Mouse (Mus musculus): ENCODE results near the gene AI661453. TPM values are rescaled to one million over a fixed set of nuclear protein-coding genes. Genes with fewer than 3 reads are reported as not detected.

Gene AI661453
- polyA plus RNA-seq, 1 experiment, result 0.30 TPM

DNA sequence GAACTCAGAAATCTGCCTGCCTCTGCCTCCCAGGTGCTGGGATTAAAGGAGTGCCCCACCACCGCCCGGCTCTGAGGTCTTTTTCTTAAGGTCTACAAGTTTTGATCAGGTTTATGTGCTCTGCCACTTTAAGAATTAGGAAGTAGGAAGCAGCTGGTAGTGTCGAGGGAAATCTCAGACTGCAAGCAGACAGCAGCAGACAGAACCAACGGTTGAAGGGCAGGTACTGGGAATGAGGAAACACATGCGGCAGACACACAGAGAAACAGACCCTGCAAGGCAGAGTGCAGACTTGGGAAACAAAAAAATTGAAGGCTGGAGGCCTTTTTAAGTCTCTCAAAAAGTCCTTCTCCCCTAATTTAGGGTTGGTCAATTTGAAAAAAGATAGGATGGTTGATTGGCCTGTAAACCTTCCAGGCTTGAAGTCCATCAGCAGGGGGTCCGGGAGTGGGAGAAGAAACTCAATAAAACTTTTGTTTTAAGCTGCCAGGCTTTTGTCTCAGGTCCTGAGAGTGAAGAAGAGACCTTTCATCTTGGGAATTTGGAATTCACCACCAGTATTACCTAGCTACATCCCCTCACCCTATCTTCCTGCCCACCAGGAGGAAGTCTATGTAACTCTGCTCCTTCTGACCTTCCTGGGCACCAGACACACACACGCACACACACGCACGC is 72.8 kb downstream of the AI661453 start:
- 4% methylated on average over 9 of the region's 9 CpGs for WGBS
- peaks cover 18% of the 10 kb centered on the region for H3K4me1 ChIP-seq (ENCODE audit: control insufficient read depth, insufficient read depth, low read length)

GRCm38 (mm10) chr17:47511111-47512020 is 75.0 kb downstream of the AI661453 start:
- TF ChIP-seq POLR2A (IDR thresholded peaks at IDR 0.05; ENCODE audit: borderline replicate concordance, control insufficient read depth, low read depth, low read length), result peak; percentile 37; the same call in 1 of the 2 replicates
- TF ChIP-seq CTCF (IDR thresholded peaks at IDR 0.05; ENCODE audit: control insufficient read depth, insufficient read depth, low read length), result peak; percentile 86
- peak overlapping the region; percentile 78 for H3K27ac ChIP-seq (ENCODE audit: control insufficient read depth, insufficient read depth, low read depth, low read length, poor library complexity)
- H3K4me3 ChIP-seq (replicated peaks; ENCODE audit: control insufficient read depth, low read depth, low read length), result peak overlapping the region; percentile 37
- peaks cover 20% of the 10 kb centered on the region for H3K4me1 ChIP-seq (ENCODE audit: control insufficient read depth, insufficient read depth, low read length)
- WGBS, result 11% methylated on average over 25 of the region's 25 CpGs

More for the DNA sequence above, 72.8 kb downstream of the AI661453 start:
- H3K4me3 ChIP-seq (replicated peaks; ENCODE audit: control insufficient read depth, low read depth, low read length), result peak overlapping the region; percentile 43
- H3K27ac ChIP-seq (ENCODE audit: control insufficient read depth, insufficient read depth, low read depth, low read length, poor library complexity), result peak overlapping the region; percentile 73
- no peak; the same call in 1 of the 2 replicates for TF ChIP-seq POLR2A (IDR thresholded peaks at IDR 0.05; ENCODE audit: borderline replicate concordance, control insufficient read depth, low read depth, low read length)
- TF ChIP-seq CTCF (IDR thresholded peaks at IDR 0.05; ENCODE audit: control insufficient read depth, insufficient read depth, low read length), result no peak

- no peak overlapping the region for H3K4me3 ChIP-seq (replicated peaks; ENCODE audit: control insufficient read depth, low read depth, low read length)
- no peak overlapping the region; the same call in 1 of the 2 replicates for H3K27ac ChIP-seq (ENCODE audit: control insufficient read depth, insufficient read depth, low read depth, low read length, poor library complexity)
- H3K4me1 ChIP-seq (ENCODE audit: control insufficient read depth, insufficient read depth, low read length), result peaks cover 16% of the 10 kb centered on the region
- TF ChIP-seq POLR2A (IDR thresholded peaks at IDR 0.05; ENCODE audit: borderline replicate concordance, control insufficient read depth, low read depth, low read length) (no peak), CTCF (IDR thresholded peaks at IDR 0.05; ENCODE audit: control insufficient read depth, insufficient read depth, low read length) (no peak)
- 63% methylated on average over 10 of the region's 10 CpGs for WGBS
Observed at GRCm38 (mm10) chr17:47512956-47513775, 76.8 kb downstream of the AI661453 start.

- Histone ChIP-seq H3K4me3 (replicated peaks; ENCODE audit: control insufficient read depth, low read depth, low read length) (no peak overlapping the region), H3K4me1 (ENCODE audit: control insufficient read depth, insufficient read depth, low read length) (peaks cover 12% of the 10 kb centered on the region), H3K27ac (ENCODE audit: control insufficient read depth, insufficient read depth, low read depth, low read length, poor library complexity) (no peak overlapping the region)
- WGBS, result 41% methylated on average over 7 of the region's 7 CpGs
- no peak for TF ChIP-seq CTCF (IDR thresholded peaks at IDR 0.05; ENCODE audit: control insufficient read depth, insufficient read depth, low read length)
- TF ChIP-seq POLR2A (IDR thresholded peaks at IDR 0.05; ENCODE audit: borderline replicate concordance, control insufficient read depth, low read depth, low read length), result no peak
Observed at GRCm38 (mm10) chr17:47515180-47515844, 78.9 kb downstream of the AI661453 start.

DNA sequence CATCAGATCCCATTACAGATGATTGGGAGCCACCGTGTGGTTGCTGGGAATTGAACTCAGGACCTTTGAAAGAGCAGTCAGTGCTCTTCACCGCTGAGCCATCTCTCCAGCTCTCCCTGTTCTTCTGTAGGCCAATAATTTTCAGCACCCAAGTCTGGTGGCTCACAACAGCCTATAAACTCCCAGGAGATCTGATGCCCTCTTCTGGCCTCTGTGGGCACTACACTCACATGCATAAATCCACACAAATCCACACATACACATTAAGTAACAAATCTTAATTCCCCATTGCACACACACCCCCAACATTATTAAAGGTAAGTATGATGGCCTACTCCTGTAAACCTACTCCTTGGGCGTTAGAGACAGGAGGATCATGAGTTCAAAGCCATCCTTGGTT is 79.8 kb downstream of the AI661453 start:
- no peak overlapping the region for H3K4me3 ChIP-seq (replicated peaks; ENCODE audit: control insufficient read depth, low read depth, low read length)
- H3K4me1 ChIP-seq (ENCODE audit: control insufficient read depth, insufficient read depth, low read length), result peaks cover 12% of the 10 kb centered on the region
- no peak overlapping the region for H3K27ac ChIP-seq (ENCODE audit: control insufficient read depth, insufficient read depth, low read depth, low read length, poor library complexity)
- no peak for TF ChIP-seq CTCF (IDR thresholded peaks at IDR 0.05; ENCODE audit: control insufficient read depth, insufficient read depth, low read length)
- TF ChIP-seq POLR2A (IDR thresholded peaks at IDR 0.05; ENCODE audit: borderline replicate concordance, control insufficient read depth, low read depth, low read length), result no peak
- WGBS, result 92% methylated on average over 3 of the region's 3 CpGs

GRCm38 (mm10) chr17:47518205-47518604 is 81.8 kb downstream of the AI661453 start:
- Histone ChIP-seq H3K27ac (ENCODE audit: control insufficient read depth, insufficient read depth, low read depth, low read length, poor library complexity) (no peak overlapping the region), H3K4me3 (replicated peaks; ENCODE audit: control insufficient read depth, low read depth, low read length) (no peak overlapping the region), H3K4me1 (ENCODE audit: control insufficient read depth, insufficient read depth, low read length) (peaks cover 19% of the 10 kb centered on the region)
- 59% methylated on average over 8 of the region's 8 CpGs for WGBS
- TF ChIP-seq POLR2A (IDR thresholded peaks at IDR 0.05; ENCODE audit: borderline replicate concordance, control insufficient read depth, low read depth, low read length) (no peak), CTCF (IDR thresholded peaks at IDR 0.05; ENCODE audit: control insufficient read depth, insufficient read depth, low read length) (no peak)

Other genes with a start within 250 kb of the AI661453 start
- 18.4 and 31.9 TPM in 2 replicates for gene Mrps10, start 67.7 kb upstream of the AI661453 start, polyA plus RNA-seq (2011; ENCODE audit: insufficient read depth, insufficient read length, low replicate concordance, missing spikeins)
- 0.61 and 1.2 TPM in 2 replicates for gene Guca1b, start 51.2 kb upstream of the AI661453 start, polyA plus RNA-seq (2011; ENCODE audit: insufficient read depth, insufficient read length, low replicate concordance, missing spikeins)
- gene Guca1a, start 36.0 kb upstream of the AI661453 start, polyA plus RNA-seq (2011; ENCODE audit: insufficient read depth, insufficient read length, low replicate concordance, missing spikeins), result 1.8 TPM in 1 of 2 replicates, not detected in the other
- 1.4 and 1.5 TPM in 2 replicates for gene 1700001C19Rik, start 761 bp downstream of the AI661453 start, polyA plus RNA-seq (2011; ENCODE audit: insufficient read depth, insufficient read length, low replicate concordance, missing spikeins)
- gene Taf8, start 65.7 kb downstream of the AI661453 start, polyA plus RNA-seq (2011; ENCODE audit: insufficient read depth, insufficient read length, low replicate concordance, missing spikeins), result 15.6 and 32.2 TPM in 2 replicates
- 356 and 417 TPM in 2 replicates for gene Ccnd3, start 68.4 kb downstream of the AI661453 start, polyA plus RNA-seq (2011; ENCODE audit: insufficient read depth, insufficient read length, low replicate concordance, missing spikeins)
- gene Bysl, start 174.9 kb downstream of the AI661453 start, polyA plus RNA-seq (2011; ENCODE audit: insufficient read depth, insufficient read length, low replicate concordance, missing spikeins), result 5.8 and 9.5 TPM in 2 replicates
- 18.0 and 21.2 TPM in 2 replicates for gene Med20, start 175.0 kb downstream of the AI661453 start, polyA plus RNA-seq (2011; ENCODE audit: insufficient read depth, insufficient read length, low replicate concordance, missing spikeins)
- 3.0 and 5.1 TPM in 2 replicates for gene Gm20517, start 175.0 kb downstream of the AI661453 start, polyA plus RNA-seq (2011; ENCODE audit: insufficient read depth, insufficient read length, low replicate concordance, missing spikeins)
- 9.3 and 10.3 TPM in 2 replicates for gene Usp49, start 194.1 kb downstream of the AI661453 start, polyA plus RNA-seq (2011; ENCODE audit: insufficient read depth, insufficient read length, low replicate concordance, missing spikeins)